Mouse (Mus musculus): ENCODE data around the gene Zfp580. TPM values are rescaled to one million over a fixed set of nuclear protein-coding genes. Genes with fewer than 3 reads are reported as not detected.
A peak's percentile ranks its signal among the peaks of the same experiment; 100 is the strongest.

Zfp580 gene
- polyA plus RNA-seq, 1 experiment from 2014 or later: 35.0 TPM

DNA sequence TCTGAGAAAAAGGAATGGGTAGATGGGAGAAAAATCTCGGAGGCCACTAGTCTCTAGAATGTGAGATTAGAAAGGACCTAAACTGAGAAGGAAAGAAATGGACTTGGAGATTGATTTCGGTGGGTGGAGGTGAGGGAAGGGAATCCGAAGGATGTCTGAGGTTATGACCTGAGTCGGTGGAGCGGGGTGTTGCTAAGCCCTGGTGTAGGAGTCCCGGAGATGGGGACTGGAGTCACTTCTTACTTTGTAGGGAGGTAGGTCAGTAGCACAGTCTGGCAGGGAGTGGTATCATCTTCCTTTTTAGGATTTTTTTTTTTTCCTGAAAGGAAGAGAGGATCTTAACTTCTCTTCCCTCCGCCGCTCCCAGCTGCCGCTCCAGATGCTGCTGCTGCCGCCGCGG is 1.1 kb downstream of the Zfp580 start:
- ATAC-seq (ENCODE audit: low FRiP score, low TSS enrichment): no peak
- Histone ChIP-seq H3K4me2 (replicated peaks; ENCODE audit: low read depth, low read length) (peak overlapping the region; percentile 93), H3K27me3 (ENCODE audit: insufficient read depth, low read length) (peaks cover 47% of the 10 kb centered on the region), H3K9ac (replicated peaks; ENCODE audit: low read length) (peak overlapping the region; percentile 90), H3K36me3 (ENCODE audit: insufficient read depth, low read length) (no peaks in the 10 kb centered on the region), H3K27ac (ENCODE audit: low read length) (peak overlapping the region; percentile 30; the same call in 1 of the 2 replicates), H3K4me1 (ENCODE audit: insufficient read depth, low read length) (peaks cover 38% of the 10 kb centered on the region), H3K4me3 (ENCODE audit: low read length) (peak overlapping the region; percentile 75), H3K9me3 (ENCODE audit: low read length) (no peaks in the 10 kb centered on the region)
- 2% methylated on average over 11 of the region's 12 CpGs for WGBS

DNA sequence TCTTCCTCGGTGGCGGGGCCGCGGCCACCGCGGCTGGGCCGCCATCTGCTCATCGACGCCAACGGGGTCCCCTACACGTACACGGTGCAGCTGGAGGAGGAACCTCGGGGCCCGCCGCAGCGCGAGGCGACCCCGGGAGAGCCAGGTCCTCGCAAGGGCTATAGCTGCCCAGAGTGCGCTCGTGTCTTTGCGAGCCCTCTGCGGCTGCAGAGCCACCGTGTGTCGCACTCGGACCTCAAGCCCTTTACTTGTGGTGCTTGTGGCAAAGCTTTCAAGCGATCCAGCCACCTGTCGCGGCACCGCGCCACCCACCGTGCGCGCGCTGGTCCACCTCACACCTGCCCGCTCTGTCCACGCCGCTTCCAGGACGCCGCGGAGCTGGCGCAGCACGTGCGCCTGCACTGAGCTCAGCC is 1.6 kb downstream of the Zfp580 start:
- WGBS: 3% methylated on average over 40 of the region's 45 CpGs
- no peak for ATAC-seq (ENCODE audit: low FRiP score, low TSS enrichment)
- peak overlapping the region; percentile 30; the same call in 1 of the 2 replicates for H3K27ac ChIP-seq (ENCODE audit: low read length)
- no peaks in the 10 kb centered on the region for H3K36me3 ChIP-seq (ENCODE audit: insufficient read depth, low read length)
- H3K4me3 ChIP-seq (ENCODE audit: low read length): peak overlapping the region; percentile 75
- peak overlapping the region; percentile 90 for H3K9ac ChIP-seq (replicated peaks; ENCODE audit: low read length)
- H3K9me3 ChIP-seq (ENCODE audit: low read length): no peaks in the 10 kb centered on the region
- H3K27me3 ChIP-seq (ENCODE audit: insufficient read depth, low read length): peaks cover 52% of the 10 kb centered on the region
- H3K4me2 ChIP-seq (replicated peaks; ENCODE audit: low read depth, low read length): peak overlapping the region; percentile 93
- peaks cover 43% of the 10 kb centered on the region for H3K4me1 ChIP-seq (ENCODE audit: insufficient read depth, low read length)

DNA sequence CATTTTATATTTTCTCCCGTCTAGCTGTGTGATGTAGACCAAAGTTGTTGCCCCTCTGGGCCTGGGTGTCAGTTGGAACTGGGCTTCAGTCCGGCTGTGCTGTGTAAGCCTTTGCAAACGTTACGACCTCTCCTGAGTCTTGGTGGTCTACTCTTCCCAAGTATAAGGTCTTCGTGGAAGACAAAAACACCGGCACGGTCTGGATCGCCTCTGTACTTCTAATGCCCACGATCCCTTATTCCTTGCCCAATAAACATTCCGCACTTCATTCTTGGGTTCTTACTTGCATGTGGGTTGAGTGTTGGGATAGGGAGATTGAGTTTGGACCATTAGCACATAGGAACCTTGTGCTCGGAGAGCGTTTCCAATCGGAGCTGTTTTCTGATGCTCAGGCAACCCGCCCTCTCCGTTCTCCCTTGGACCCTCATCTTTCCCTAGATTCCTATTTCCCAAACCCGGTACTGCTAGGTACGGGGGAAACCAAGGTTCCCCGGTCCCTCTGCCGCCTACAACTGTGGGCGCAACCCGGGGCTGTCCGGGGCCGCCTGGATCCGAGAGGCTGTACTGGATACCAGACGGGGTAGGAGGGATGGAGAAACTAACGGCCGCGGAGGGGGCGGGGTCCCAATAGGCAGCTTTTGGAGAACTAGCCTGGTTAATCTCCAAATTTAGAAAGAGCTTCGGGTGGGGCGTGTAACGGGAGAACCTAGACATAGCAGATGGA is 2.3 kb downstream of the Zfp580 start:
- H3K9ac ChIP-seq (replicated peaks; ENCODE audit: low read length): peak overlapping the region; percentile 90
- peaks cover 52% of the 10 kb centered on the region for H3K27me3 ChIP-seq (ENCODE audit: insufficient read depth, low read length)
- peak overlapping the region; percentile 75 for H3K4me3 ChIP-seq (ENCODE audit: low read length)
- H3K36me3 ChIP-seq (ENCODE audit: insufficient read depth, low read length): no peaks in the 10 kb centered on the region
- ATAC-seq (ENCODE audit: low FRiP score, low TSS enrichment): no peak
- peak overlapping the region; percentile 93 for H3K4me2 ChIP-seq (replicated peaks; ENCODE audit: low read depth, low read length)
- WGBS: 6% methylated on average over 32 of the region's 32 CpGs
- H3K4me1 ChIP-seq (ENCODE audit: insufficient read depth, low read length): peaks cover 43% of the 10 kb centered on the region
- H3K9me3 ChIP-seq (ENCODE audit: low read length): no peaks in the 10 kb centered on the region
- H3K27ac ChIP-seq (ENCODE audit: low read length): no peak overlapping the region

DNA sequence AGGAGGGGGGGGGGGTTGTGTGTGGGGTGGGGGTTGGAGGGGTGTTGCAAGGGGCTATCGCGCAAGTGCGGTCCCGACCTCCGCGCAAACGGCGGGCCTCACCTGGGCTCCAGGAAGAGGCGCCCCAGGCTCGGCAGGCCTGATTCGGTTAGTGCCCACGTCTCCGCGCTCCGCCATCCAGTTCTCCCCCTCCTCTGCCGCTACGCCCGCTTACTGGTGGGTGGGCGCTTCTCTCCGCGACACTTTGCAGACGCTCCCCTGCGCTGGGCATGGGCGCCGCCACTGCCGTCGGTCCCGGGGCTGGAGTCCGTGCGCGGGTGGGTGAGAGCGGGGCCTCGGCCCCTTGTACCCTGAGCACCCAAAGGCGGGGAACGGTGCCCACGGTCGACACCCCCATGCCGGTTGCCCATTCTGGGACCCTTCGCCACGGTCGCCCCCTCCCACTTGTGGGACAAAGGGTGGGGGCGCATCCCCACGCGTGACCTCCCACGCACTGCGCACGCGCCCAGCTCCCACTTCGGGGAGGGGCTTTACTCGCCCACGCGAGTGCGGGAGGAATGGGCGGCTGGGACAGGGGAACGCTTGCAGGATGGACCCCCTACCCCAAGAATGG is 5.4 kb downstream of the Zfp580 start:
- H3K9ac ChIP-seq (replicated peaks; ENCODE audit: low read length): peak overlapping the region; percentile 86
- ATAC-seq (ENCODE audit: low FRiP score, low TSS enrichment): 0 out of 2 replicates have a peak, but pooled peaks have one; percentile 0
- peaks cover 52% of the 10 kb centered on the region for H3K27me3 ChIP-seq (ENCODE audit: insufficient read depth, low read length)
- H3K9me3 ChIP-seq (ENCODE audit: low read length): no peaks in the 10 kb centered on the region
- under 1% methylated on average over 55 of the region's 55 CpGs for WGBS
- H3K4me1 ChIP-seq (ENCODE audit: insufficient read depth, low read length): peaks cover 47% of the 10 kb centered on the region
- peak overlapping the region; percentile 38; the same call in 1 of the 2 replicates for H3K27ac ChIP-seq (ENCODE audit: low read length)
- peak overlapping the region; percentile 62 for H3K4me3 ChIP-seq (ENCODE audit: low read length)
- H3K36me3 ChIP-seq (ENCODE audit: insufficient read depth, low read length): no peaks in the 10 kb centered on the region
- peak overlapping the region; percentile 89 for H3K4me2 ChIP-seq (replicated peaks; ENCODE audit: low read depth, low read length)

DNA sequence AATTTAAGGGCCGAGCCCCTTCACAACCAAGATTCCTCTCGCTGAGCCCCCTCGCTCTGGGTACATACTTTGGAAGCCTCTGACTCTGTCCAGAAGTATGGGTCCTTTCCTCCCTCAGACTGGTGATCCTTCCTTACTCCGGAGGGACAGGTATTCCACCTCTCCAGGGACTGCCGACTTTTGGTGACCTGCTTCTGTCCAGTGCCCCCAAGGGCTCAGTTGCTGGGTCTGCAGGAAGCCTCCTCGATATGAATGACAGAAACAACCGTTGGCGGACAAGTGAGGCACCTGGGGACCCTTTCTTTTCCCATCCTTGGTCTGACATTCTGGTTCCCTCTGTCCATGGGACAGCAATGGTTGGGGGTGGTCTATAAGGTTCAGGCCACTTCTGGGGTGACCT is 6.0 kb downstream of the Zfp580 start:
- no peaks in the 10 kb centered on the region for H3K9me3 ChIP-seq (ENCODE audit: low read length)
- peak overlapping the region; percentile 86 for H3K9ac ChIP-seq (replicated peaks; ENCODE audit: low read length)
- no peak for ATAC-seq (ENCODE audit: low FRiP score, low TSS enrichment)
- WGBS: 31% methylated on average over 8 of the region's 8 CpGs
- H3K4me3 ChIP-seq (ENCODE audit: low read length): peak overlapping the region; percentile 62
- H3K4me1 ChIP-seq (ENCODE audit: insufficient read depth, low read length): peaks cover 43% of the 10 kb centered on the region
- H3K27me3 ChIP-seq (ENCODE audit: insufficient read depth, low read length): peaks cover 48% of the 10 kb centered on the region
- H3K27ac ChIP-seq (ENCODE audit: low read length): 0 out of 2 replicates have a peak overlapping the region, but pooled peaks have one; percentile 38
- H3K4me2 ChIP-seq (replicated peaks; ENCODE audit: low read depth, low read length): peak overlapping the region; percentile 89
- H3K36me3 ChIP-seq (ENCODE audit: insufficient read depth, low read length): no peaks in the 10 kb centered on the region

DNA sequence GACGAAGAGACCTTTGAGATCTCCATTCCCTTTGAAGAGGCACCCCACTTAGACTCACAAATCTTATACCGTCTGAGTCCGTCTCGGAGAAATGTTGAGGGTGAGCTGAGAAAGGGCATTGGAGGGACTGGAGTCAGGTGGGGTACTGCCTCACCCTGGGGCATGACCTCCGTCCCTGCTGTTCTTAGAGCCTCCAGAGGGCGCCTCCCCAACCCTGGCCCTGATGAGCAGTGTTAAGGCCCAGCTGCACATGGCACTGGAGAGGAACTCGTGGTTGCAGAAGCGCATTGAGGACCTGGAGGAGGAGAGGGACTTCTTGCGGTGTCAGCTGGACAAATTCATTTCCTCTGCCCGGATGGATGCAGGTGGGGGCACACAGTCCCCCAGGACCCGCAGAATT is 6.5 kb downstream of the Zfp580 start:
- Histone ChIP-seq H3K36me3 (ENCODE audit: insufficient read depth, low read length) (no peaks in the 10 kb centered on the region), H3K4me3 (ENCODE audit: low read length) (peak overlapping the region; percentile 62), H3K9me3 (ENCODE audit: low read length) (no peaks in the 10 kb centered on the region), H3K9ac (replicated peaks; ENCODE audit: low read length) (no peak overlapping the region; the same call in 1 of the 2 replicates), H3K4me2 (replicated peaks; ENCODE audit: low read depth, low read length) (peak overlapping the region; percentile 89), H3K27me3 (ENCODE audit: insufficient read depth, low read length) (peaks cover 46% of the 10 kb centered on the region), H3K4me1 (ENCODE audit: insufficient read depth, low read length) (peaks cover 39% of the 10 kb centered on the region), H3K27ac (ENCODE audit: low read length) (no peak overlapping the region)
- WGBS: 30% methylated on average over 11 of the region's 11 CpGs
- ATAC-seq (ENCODE audit: low FRiP score, low TSS enrichment): no peak

DNA sequence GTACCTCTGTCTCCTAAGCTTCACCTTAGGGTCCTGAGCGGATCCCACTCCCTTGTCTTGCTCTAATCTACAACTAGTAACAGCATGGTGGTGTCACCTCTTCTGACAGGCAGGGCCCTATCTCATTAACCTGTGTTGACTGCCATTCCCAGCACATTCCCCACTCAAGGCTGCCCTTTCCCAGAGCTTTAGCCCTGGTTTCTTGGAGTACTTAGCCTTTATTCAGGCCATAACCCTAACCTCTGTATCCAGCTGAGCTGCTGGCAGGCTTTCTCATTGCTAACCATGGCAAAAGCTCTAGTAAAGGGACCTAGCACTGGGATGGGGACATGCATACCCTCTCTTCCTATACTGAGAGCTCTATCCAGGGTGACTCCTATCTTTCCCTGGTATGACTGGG is 7.3 kb downstream of the Zfp580 start:
- Histone ChIP-seq H3K4me1 (ENCODE audit: insufficient read depth, low read length) (peaks cover 36% of the 10 kb centered on the region), H3K4me2 (replicated peaks; ENCODE audit: low read depth, low read length) (no peak overlapping the region), H3K27me3 (ENCODE audit: insufficient read depth, low read length) (peaks cover 38% of the 10 kb centered on the region), H3K36me3 (ENCODE audit: insufficient read depth, low read length) (no peaks in the 10 kb centered on the region), H3K9me3 (ENCODE audit: low read length) (no peaks in the 10 kb centered on the region), H3K27ac (ENCODE audit: low read length) (no peak overlapping the region), H3K9ac (replicated peaks; ENCODE audit: low read length) (peak overlapping the region; percentile 19; the same call in 1 of the 2 replicates), H3K4me3 (ENCODE audit: low read length) (no peak overlapping the region)
- 92% methylated on average over 1 of the region's 1 CpGs for WGBS
- ATAC-seq (ENCODE audit: low FRiP score, low TSS enrichment): no peak

DNA sequence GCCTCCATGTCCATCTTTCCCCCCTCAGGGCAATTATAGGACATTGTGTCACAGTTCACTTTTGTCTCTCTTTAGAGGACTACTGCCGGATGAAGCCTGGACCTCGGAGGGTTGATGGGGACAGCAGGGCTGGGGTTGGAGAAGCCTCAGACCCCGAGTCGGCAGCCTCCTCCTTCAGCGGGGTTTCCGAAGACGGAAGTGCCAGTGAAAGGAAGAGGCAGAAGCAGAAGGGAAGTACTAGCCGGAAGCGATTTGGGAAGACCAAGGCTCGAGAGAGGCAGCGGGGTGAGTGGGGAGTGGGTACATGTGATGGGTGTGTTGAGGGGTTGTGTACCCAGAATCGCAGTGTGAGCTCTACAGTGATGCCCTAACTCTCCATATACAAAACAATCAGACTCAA is 8.1 kb downstream of the Zfp580 start:
- Histone ChIP-seq H3K9ac (replicated peaks; ENCODE audit: low read length) (peak overlapping the region; percentile 98; the same call in 1 of the 2 replicates), H3K4me3 (ENCODE audit: low read length) (no peak overlapping the region), H3K36me3 (ENCODE audit: insufficient read depth, low read length) (no peaks in the 10 kb centered on the region), H3K9me3 (ENCODE audit: low read length) (no peaks in the 10 kb centered on the region), H3K27me3 (ENCODE audit: insufficient read depth, low read length) (peaks cover 30% of the 10 kb centered on the region), H3K4me1 (ENCODE audit: insufficient read depth, low read length) (peaks cover 37% of the 10 kb centered on the region), H3K27ac (ENCODE audit: low read length) (no peak overlapping the region), H3K4me2 (replicated peaks; ENCODE audit: low read depth, low read length) (no peak overlapping the region)
- ATAC-seq (ENCODE audit: low FRiP score, low TSS enrichment): no peak
- WGBS: 90% methylated on average over 12 of the region's 12 CpGs

DNA sequence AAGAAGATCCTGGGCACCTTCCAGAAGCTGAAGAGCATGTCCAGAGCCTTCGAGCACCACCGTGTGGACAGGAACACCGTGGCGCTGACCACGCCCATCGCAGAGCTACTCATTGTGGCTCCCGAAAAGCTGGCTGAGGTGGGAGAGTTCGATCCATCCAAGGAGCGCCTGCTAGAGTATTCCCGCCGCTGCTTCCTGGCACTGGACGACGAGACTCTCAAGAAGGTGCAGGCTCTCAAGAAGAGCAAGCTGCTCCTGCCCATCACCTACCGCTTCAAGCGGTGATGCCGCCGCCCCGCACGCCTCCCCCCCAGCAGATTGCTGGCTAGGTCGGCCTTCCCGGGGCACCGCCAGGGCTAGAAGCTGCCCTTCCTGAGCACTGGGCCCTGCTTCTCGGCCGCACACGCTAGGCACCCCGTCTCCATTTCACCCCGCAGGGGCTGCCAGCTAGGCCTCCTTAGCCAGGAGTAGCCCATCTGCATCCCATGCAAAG is 8.9 kb downstream of the Zfp580 start:
- WGBS: 1% methylated on average over 27 of the region's 27 CpGs
- H3K27me3 ChIP-seq (ENCODE audit: insufficient read depth, low read length): peaks cover 21% of the 10 kb centered on the region
- H3K4me3 ChIP-seq (ENCODE audit: low read length): peak overlapping the region; percentile 79
- no peaks in the 10 kb centered on the region for H3K9me3 ChIP-seq (ENCODE audit: low read length)
- H3K9ac ChIP-seq (replicated peaks; ENCODE audit: low read length): peak overlapping the region; percentile 98
- ATAC-seq (ENCODE audit: low FRiP score, low TSS enrichment): peak; percentile 5; the same call in 1 of the 2 replicates
- H3K4me2 ChIP-seq (replicated peaks; ENCODE audit: low read depth, low read length): peak overlapping the region; percentile 96
- no peaks in the 10 kb centered on the region for H3K36me3 ChIP-seq (ENCODE audit: insufficient read depth, low read length)
- peak overlapping the region; percentile 100 for H3K27ac ChIP-seq (ENCODE audit: low read length)
- peaks cover 39% of the 10 kb centered on the region for H3K4me1 ChIP-seq (ENCODE audit: insufficient read depth, low read length)
